Mouse (Mus musculus): ENCODE data around the gene Senp1.

Senp1 gene

DNA sequence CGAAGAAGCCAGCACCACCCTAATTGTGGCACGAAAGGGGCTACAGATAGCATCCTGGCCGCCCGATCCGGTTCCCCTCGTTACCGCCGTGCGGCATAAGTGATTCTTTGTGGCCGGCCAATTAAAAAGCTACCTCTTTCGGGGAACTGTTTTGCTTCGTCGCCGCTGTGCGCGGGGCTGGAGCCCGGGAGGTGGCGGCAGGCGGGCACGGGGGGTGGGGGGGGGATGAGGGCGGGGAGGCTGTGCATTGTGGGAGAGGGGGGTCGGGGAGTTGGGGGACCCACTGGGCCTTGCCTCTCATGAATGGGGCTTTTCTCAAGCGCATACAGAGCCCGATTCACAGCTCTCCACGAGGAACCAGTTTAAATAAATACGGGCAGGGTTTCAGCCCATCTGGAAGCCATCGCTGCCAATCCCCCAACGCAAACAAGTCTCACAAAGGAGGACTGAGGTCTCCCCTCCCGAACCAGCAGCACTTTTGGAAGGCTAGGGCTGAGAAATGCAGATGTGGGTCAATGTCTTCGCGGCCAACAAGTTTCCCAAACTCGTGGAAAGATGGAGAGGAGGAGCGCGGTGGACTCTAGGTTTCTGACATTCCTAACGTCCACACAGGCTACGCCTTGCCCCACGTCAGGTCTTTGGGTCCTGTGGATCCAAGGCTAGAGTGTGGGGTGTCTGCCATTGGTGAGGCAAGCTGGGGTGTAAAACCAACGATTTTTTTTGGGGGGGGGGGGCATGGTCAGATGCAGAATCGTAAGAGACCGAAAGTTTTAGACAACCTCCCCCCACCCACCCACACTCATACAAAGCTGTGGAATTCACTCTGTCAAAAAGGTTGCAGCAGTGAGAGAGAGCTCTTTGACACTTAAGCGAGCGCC lies 91.2 kb downstream of the Senp1 start:
- DNase-seq (ENCODE audit: low read depth): no peak

DNA sequence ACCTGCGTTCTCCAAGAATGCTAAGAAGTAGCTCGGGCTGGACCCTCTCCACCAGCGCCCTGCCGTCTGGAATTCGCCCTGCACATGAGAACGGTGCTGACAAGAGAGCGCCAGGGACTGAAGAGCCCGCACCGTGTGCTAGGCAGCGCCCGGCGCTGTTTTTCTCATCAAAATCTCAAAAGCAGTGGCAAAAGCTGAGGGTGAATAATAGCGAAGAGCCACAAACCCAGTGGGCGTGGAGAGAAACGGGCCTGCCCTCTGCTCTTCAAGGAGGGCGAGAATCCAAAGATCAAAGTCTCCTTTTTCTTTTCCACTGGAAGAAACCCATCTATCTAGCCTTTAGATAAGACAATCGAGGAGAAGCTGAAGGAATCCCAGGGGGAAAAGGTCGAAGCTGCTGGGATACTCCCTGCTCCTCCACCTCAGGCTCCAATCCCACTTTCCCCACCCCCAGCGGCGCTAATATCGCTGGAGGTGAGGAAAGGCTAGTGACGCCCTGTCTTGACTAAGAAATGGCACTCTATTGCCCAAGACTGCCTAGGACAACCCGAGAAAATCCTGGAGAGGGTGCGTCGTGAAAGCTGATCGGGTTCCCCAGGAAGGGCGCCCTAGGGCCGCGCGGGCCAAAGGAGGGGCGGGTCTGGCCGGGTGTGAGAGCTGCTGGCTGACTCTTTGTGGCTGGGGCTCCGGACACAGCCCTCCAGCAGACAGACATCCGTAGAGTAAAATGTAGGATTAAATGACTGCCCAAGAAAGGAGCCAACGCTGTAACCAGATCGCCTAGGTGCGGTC lies 92.0 kb downstream of the Senp1 start:
- DNase-seq (ENCODE audit: low read depth): no peak

DNA sequence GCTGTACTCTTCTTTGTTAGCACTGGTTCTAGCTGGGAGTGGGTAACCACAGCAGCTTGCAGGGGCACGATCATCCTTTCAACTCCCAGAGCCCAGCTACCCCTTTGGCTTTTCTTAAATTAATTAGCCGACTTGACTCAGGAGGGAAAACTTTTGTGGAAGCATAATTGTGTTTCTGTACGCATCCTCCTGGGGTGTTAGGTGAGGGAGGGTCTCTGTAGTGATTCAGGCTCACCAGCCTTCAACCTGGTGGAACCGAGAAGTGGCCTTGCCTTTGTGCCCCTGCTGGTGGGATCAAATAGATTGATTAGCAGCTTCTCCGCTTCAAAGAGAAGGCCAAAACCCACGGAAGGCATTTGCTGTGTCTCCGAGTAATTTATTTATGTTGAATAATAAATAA lies 93.6 kb downstream of the Senp1 start:
- DNase-seq (ENCODE audit: low read depth): no peak

DNA sequence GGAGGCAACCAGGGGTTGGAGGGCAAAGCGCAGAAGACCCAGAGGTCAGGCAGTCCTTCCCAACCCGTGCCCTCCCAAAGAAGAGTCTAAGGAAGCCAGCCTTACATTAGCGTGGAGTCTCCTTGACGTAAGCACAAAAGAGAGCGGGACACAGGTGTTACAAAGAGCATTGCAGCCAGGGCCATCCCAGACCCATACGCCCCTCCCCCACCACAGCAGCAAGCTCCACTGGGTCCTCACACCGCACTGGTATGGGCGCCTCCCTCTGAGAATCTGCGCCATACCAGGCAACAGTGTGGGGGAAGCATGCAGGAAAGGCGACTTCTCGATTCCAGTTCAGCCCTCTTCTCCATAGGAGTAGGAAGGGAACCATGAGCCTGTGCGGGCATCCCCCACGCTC lies 94.0 kb downstream of the Senp1 start:
- no peak for DNase-seq (ENCODE audit: low read depth)

DNA sequence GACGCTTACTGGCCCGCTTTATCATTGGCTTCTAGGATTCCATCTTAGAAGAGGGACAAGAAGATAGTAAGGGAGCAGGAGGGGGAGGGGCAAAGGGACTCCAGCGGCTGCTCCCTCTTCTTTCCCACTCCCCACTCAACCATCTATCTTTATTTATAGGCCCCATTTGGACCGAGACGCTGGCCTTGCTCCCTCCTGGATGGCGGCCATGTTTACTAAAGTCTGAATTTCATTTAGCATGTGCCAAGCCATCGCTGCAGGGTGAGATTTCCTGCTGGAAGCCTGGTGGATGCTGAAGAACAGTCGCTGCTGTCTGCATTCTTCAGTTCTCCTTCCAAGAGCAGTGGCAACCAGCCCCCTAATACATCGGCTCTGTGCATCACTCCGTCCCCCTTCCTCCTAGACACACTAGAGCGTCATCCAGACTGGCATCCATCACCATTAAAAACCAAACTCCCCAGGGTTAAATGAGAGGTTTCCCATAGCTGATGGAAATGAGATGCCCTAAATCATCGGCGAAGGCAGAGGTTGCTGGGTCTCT lies 96.8 kb downstream of the Senp1 start:
- no peak for DNase-seq (ENCODE audit: low read depth)

DNA sequence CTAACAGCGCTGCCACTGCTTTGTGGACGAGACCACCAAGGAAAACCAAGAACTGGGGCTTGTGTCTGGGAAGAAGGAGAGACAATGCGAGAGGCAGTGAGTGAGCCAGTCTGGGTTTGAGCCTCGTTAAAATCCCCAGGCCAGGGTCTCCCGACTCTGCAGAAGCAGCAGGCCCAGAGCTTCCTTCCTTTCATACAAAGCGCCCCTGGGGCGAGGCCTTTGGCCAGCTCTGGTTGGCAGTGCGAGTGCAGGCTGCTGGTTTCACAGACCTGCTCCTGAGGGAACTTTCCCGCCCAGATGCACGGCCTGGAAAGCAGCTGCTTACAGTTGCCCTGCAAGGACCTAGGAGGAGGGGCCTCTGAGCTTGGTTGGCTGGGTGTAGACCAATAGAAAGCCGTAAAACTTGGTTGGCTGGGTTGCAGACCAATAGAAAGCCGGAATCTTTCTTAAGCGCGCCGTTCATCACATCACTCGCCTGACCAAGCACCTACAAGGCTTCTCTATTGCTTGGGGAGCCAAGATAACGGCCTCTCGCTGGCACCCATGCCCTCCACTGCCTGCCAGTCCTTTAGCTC lies 100.7 kb downstream of the Senp1 start:
- DNase-seq (ENCODE audit: low read depth): peak; percentile 44

DNA sequence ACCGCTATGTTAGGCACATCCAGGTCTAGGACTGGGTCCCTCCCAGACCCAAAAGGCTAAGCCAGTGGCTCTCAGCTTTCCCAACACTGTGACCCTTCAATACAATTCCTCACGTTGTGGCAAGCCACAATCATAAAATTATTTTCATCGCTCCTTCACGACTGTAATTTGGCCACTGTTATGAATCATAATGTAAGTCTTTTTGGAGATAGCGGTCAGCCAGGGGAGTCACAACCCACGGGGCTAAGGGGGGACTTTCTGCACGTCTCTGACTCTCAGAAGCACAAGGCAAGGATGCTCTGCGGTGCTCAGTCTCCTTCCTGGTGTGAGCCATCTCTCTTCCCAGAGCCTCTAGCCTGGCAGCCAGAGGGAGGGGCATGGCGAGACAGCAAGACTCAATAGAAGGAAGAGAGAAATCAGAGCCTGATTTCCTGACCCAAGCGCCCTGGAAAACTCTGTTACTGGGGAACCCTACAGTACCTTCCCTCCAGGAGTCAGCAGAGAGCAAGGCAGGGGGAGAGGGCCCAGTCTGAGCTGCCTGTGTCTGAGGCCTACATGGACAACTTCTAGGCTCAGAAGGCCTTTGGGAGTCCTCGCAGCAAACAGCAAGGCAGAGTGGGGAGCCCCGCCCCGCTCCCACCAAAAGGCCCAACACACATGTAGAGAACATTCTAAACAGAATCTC lies 101.4 kb downstream of the Senp1 start:
- DNase-seq (ENCODE audit: low read depth): no peak

DNA sequence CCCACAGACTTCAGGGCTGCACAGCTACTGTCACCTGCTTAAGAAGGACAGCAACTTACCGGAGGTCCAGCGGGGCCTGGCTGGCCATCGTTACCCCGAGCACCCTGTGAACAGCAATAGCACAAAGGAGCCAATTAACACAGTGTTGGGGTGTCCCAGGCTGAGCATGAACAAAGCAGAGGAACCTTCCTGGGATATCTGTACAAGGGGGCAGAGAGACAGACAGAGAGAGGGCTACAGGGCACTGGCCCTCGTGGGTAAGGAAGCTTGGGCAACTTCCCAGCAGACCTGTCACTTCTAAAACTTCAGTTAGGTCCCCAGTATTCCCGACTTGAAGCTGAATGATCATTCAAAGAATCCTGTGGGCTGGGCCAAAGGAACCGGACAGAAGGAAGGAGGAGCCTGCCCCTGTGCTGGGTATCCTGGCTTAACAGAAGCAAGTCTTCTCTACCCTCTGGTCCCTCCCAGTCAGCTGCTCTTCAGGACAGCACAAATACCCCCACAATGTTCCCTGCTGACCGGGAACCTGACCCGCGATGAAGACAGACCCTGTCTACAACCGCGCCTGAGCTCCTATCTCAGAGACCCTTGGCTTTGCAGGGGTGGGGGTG lies 102.2 kb downstream of the Senp1 start:
- no peak for DNase-seq (ENCODE audit: low read depth)

DNA sequence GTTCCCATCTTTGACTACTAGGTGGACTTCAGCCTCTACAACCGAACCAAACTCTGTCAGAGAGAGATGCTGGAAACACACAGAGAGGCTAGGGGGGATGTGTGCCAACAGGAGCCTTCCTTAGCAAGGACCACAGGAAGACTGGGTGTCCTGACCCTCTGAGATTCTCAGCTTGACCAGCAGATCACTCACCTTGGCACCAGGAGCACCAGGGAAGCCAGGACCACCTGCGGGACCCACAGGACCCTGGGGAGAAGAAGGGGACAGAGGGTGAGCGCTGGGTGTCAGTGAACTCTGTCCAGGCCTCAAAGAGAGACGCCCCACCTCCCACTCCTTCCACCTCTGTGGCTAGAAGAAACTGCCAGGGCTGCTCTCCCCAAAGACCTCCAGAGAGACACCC lies 102.8 kb downstream of the Senp1 start:
- no peak for DNase-seq (ENCODE audit: low read depth)

DNA sequence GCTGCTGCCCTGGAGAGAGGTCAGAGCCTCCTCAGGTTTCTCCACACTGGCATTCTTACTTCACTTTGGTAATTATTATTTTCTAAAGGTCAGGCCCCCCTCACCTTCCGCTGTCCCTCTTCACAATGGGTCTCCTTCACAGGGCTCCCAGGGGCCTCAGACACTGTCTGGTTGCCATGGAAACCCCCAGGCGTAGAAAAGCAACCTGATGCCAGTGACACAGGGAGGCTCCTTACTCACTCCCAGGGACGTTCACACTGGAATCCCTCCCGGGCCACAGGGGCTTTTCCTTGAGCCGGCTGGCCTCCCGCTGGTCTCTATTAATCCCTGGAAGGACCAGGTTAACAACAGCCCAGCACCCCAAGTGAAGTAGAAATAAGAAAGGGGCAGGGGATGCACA lies 103.4 kb downstream of the Senp1 start:
- no peak for DNase-seq (ENCODE audit: low read depth)

DNA sequence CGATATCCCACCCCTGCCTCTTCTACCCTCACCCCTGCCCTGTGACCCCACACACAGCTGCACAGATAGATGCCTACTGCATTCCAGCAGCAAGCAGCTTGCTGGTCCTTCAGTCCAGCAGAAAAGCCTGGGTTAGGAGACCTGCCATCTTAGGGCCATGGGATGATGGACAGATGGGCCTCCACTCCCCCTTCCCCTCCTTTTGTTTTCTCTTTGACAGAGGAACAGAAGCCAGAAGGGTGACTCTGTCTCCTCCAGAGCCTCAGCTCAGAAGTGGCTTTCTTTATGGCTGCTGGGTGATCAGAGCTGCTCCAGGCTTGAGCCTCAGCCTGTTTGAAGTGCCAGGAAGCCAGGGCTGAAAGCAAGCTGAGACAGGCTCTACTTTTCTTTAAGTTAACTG lies 104.0 kb downstream of the Senp1 start:
- no peak for DNase-seq (ENCODE audit: low read depth)
